Mouse (Mus musculus) v-Abl transformed pro-B cells (cell line): Measurements from ENCODE around the gene Boll.
"Not testable (repeated sequence)": the region's sequence is repeated elsewhere in the genome, so short reads cannot be mapped to it uniquely, and the experiment has no call there.

Source experiments
- in situ Hi-C, 2 experiments: fragments of 400-800 bp; cut with MboI; formaldehyde crosslinking; loops; one replicate each; pipeline ENCODE4 v1.15.1; 2025; ENCODE audit not compliant: unreplicated experiment in 2 of 2

The Boll gene

DNA sequence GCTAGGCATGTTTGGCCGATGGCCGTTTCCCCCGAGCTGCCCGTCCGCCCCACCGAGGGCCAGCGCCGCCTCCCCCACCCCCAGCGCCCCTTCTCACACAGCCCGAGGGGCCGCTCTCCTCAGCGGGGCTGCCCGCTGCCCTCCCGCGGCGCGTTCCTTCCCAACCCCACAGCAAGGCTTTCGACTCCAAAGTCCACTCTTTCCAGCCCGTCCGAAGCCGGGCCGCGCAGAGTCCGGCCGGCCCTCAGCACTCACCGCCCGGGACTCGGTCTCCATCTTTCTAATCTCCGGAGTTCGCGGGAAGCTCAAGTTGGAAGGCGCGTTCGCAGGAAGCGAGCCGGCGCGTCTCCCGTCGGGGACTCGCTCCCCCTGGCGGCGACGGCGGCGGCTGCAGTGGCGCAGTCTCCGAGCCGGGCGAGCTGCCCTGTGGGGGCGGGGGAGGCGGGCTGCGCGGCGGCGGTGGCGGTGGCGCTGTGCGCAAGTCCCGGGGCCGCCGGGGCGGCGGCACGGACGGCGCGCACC, at the start of gene Boll:
Gene Boll, minus strand, starts transcription at position 426 of the 522 bp plus-strand sequence.
- in situ Hi-C loops: loop anchor here in 1 of 2 experiments (25.0 kb wide), 1 partner anchor 701 kb away; no protein-coding TSS in a partner anchor

DNA sequence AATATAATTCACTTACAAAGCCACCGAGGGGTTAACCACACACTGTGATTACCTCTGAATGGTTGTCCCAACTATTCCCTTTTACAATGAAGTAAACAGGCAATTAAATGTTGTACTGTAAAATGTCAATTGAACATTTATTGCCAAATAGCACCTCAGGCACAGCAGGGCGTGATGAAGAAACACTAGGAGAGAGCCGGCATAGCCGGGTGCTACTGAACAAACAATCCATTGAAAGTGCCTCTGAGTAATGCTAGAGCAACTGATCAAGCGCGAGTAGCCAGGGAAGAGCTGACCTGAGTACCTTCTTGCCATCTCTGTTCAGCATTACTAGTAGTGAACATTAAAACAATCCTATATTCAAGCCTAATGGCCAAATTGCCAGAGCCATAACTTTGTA, 49.3 kb upstream of the Boll start:
- in situ Hi-C loops: loop anchor here (25.0 kb wide), 2 partner anchors 1575 to 1800 kb away; partner anchors contain the start of gene Satb2 (in 1 of the 2)

DNA sequence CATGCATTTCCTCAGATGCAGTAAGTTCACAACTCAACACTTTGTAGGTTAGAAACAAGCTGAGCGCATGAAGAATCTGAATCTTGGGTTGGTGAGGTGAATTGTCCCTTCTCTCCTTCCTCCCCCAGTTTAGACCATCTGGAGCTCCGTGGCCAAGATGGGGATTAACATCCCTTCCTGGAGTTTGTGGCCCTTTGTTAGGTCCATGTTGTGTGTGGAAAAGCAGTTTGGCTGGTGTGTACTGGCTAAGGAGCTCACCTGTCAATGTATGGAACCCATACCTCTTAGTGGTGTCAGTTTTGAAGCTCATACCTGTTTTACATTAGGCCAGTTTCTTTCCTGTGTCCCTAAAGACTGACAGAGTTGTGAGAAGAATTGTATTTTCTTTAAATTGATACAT, 47.8 kb upstream of the Boll start:
- in situ Hi-C loops: loop anchor here (25.0 kb wide), 2 partner anchors 1576 to 1801 kb away; partner anchors contain the start of gene Satb2 (in 1 of the 2)

DNA sequence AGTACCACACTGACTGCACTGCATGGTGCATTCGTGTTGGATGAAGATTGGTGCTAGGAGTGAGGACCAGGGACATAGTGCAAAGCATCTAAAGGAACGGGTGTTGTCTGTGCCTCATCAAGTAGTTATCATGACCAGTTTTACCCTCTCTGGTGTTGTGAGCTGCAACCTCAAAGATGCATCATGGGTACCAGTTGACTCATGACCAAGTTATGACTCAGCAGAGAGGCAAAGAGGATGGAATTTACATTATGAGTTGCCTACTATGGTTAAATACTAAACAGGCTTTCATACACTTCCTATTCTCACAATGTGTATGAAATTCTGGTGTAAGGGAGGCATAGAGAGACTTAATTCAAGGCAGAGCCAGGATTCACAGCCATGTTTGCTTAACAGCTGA, 47.4 kb upstream of the Boll start:
- in situ Hi-C loops: loop anchor here (25.0 kb wide), 2 partner anchors 1577 to 1802 kb away; partner anchors contain the start of gene Satb2 (in 1 of the 2)

DNA sequence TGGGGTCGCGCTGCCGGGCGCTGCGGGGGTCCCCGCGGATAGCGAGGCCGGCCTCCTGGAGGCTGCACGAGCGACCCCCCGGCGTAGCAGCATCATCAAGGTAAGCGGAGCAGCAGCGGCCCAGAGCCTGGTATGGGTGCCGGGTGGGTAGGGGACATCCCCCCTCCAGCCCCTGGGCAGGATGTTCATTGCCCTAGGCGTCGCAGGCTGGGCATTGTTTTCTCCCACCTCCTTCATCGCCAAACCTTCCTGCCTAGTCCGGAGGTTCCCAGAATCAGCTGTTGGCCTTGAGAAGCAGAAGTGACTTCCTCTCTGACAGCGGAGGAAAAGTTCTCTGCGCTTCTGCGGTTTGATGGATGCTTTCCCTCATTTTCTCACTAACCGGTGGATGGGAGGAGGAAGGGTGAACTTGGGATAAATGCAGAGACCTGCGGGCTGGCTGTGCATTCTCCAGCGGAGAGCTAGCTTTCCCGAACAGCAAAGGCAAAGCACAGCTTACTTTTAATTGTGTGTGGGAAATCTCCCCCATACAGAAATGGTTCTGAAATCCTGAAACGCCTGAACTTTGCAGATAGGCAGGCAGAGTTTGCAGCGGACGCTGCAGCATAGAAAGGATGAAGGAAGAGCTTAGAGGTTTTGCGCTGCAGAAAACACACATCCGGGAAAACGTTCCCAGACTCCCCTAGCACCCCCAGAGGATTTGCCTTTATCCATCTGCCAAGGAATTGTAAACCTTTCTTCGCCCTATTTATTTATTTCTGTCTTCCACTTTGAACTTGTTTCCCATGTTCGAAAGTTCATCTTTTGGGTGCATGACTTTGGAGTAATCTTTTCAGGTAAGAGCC, 43.5 kb upstream of the Boll start:
- in situ Hi-C loops: loop anchor here (10.0 to 25.0 kb wide), 6 partner anchors 118 to 1806 kb away; partner anchors contain the start of gene Satb2 (in 1 of the 2)

DNA sequence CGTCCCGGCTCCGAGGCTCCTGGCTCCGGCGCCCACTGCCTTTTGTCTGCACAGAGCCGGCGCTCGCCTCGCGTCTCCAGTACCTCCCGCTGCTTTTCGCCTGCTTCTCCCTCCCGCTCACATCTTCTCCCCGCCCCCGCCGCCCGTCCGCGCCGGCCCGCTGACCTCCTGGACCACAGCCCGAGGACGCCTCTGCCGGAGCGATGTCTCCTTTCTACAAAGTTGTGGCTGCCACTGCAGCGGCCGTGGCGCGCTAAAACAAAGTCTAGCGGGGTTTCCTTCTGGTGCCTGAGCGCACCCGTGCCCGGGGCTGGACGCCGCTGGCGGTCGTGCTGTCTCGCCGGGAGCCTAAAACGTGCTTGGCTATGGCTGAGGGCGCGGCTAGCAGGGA, 42.7 kb upstream of the Boll start:
- in situ Hi-C loops: loop anchor here (10.0 to 25.0 kb wide), 6 partner anchors 119 to 1806 kb away; partner anchors contain the start of gene Satb2 (in 1 of the 2)

DNA sequence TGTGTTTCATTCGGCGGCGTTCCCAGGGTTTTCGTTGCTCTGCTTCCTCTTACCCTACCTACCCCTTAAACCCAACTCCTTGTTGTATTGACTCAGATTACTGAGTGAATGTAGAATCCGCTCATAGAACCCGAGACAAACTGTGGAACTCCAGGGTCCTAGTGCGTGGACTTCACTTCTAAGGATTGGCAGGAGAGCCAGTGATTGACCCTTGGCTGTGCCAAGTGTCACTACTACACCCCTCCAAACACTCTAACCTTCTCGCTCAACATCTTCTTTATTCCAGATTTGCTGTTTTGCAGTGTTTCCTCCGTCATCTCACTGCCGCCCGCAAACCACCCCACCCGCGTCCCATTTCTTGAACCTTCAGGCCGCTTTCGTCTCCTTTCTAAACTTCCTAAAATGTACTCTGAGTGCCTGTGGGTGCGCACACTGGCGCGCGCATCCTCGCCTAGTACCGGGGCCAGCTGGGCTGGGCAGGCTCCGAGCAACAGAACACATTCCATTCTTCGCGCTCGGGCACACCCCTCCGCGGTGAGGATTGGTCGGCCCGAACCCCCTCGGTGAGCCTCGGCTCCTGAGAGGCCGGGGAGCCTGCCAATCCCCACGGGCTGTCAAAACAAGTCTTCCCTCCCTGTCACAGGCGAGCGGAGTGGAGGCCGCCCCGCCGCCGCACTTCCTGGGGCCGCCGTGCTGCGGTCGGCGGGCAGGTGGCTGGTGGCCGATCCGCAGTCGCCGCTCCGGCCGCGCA, 42.2 kb upstream of the Boll start, which contains the start of gene Plcl1:
Gene Plcl1, plus strand, starts transcription at position 650 of the 751 bp plus-strand sequence.
- in situ Hi-C loops: loop anchor here (10.0 to 25.0 kb wide), 6 partner anchors 119 to 1807 kb away; partner anchors contain the start of gene Satb2 (in 1 of the 2)

DNA sequence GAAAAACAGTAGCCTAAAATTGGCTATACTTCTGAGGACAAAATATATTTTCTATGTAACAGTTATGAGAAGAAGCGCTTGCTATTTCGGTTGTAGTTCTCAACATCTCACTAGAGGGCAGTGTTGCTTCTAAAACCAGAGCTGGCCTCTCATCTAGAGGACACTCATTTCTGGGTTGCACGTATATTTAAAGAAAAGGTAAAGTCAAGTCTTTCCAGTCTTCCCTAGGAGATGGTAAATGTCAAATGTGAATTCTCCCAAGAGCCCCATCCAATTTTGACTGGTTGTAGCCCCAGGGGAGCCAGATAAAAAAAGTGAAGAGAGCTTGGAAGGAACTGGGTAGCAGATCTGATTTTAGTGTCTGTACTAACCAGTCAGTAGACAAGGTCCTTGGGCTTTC, 41.2 kb upstream of the Boll start:
- in situ Hi-C loops: loop anchor here (5.0 to 25.0 kb wide), 10 partner anchors 120 to 1808 kb away; partner anchors contain the start of gene Satb2 (in 1 of the 2)

DNA sequence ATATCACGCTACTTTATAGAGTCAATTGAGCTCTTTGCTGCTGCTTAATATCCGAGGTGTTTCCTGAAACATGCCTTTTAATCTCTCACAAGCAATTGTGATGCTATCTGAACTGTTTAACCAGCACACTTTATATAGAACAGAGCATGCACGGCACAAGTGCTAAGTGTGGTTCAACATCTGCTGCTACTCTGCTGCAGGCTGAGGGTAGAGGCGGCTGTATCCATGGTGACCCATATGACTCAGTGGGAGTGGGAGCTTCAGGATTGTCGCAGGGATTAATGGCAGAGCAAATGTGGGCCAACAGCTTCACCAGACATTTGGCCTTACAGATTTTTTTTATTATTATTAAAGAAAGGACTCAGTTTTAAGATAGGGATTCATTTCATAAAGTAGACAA, 36.6 kb upstream of the Boll start:
- in situ Hi-C loops: loop anchor here (5.0 to 25.0 kb wide), 11 partner anchors 125 to 1812 kb away; partner anchors contain the start of gene Satb2 (in 1 of the 2)

DNA sequence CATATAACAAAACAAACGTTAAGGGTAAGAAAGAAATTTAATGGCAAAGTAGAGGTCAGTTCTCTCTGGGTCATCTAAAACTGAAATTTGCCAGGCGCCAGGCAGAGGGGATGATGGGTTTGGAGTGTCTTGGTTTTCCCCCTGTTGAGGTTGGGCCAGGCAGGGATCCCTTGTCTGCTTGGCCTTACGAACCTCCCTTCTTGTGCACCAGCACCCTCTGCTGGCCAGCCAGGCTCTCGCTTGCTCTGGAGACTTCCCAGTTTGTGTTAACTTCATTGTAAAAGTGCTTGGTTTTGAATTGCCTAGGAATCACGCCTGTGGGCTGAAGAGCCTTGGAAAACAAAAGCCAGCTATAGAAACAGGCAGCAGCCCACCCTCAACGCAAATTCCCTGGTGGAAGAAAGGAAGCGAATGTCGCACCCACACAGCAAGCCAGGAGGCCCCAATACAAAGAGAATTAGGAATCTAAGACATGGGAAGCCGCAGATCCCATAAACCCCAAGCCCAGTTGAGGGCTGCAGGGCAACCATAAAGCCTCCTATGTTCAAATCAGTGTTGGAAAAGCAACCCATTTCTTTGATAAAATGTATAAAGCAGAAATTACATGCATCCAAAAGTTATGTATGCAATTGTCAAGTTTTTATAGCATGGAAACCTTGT, 20.0 kb upstream of the Boll start:
- in situ Hi-C loops: loop anchor here (5.0 to 25.0 kb wide), 3 partner anchors 141 to 721 kb away; no protein-coding TSS in a partner anchor

DNA sequence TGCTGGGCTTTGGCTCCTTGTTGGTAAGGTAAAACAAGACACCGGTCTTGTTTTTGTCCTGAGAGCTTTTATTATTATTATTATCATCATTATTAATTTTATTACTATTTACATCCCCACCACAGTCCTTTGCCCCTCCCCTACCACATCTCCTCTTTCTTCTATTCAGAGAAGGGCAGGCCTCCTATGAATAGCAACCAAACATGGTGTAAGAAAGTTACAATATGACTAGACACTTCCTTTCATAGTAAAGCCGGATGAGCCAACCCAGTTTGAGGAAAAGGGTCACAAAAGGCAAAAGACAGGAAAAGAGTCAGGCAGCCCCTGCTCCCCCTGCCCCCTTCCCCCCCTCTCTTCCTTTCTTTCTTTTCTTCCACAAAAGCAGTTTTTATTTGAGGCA, 17.3 kb upstream of the Boll start:
- in situ Hi-C loops: loop anchor here (5.0 to 25.0 kb wide), 3 partner anchors 138 to 718 kb away; no protein-coding TSS in a partner anchor

DNA sequence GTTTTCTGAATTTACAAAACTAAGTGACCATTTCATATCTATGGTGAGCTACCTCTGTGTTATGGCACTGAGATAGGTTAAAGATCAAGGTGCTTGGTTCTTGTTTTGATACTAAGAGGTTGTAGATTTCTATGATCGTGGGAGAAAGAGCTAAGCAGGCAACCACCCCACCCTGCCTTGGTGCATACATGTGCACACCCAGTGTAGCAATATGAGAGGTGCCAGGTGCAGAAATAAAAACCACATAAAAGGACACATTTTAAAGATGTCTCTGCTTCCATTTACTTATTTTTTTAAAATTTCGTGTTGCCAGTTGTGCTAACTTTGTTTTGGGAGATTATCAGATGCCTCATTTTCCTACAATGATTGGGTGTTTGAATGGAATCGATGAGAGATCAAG, 9.4 kb upstream of the Boll start:
- in situ Hi-C loops: loop anchor here in 1 of 2 experiments (10.0 to 25.0 kb wide), 2 partner anchors 298 to 710 kb away; no protein-coding TSS in a partner anchor

DNA sequence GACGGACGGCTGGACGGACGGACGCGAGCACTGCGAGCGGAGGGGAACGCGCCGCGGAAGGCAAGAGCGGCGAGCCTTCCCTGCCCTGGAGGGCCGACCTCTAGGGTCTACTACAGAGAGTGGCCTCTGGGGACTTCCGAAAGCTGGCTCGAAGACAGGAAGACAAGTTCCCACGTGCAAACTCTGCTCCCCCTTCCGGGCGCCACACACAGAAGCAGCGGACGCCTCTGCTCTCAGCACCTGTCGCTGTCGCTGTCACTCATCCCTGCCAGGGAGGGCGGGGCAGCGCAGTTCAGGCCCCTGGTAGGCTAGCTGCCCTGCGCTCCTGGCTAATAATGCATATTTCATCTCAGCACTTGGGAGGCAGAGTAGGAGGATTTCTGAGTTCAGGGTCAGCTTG, 317 bp upstream of the Boll start:
- in situ Hi-C loops: loop anchor here in 1 of 2 experiments (25.0 kb wide), 1 partner anchor 701 kb away; no protein-coding TSS in a partner anchor

DNA sequence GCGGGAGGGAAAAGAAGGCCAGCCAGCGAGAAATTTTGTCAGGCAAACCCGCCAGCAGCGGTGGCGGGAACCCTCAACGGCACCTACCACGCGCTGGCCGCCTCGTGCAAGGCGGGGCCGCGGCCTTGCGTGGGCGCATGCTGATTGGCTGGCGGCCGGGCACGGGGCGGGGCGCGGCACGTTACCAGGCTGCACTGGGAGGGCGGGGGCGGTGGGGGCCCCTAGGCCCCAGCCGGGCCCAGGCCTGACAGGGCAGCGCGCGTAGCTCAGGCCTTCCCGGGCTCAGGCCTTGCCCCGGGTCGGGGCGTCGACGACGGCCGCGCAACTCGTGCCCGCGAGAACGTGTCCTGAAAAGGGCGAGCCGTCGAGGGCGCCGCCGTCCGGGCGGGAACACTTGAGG, 635 bp downstream of the Boll start:
- in situ Hi-C loops: loop anchor here in 1 of 2 experiments (25.0 kb wide), 1 partner anchor 700 kb away; no protein-coding TSS in a partner anchor

DNA sequence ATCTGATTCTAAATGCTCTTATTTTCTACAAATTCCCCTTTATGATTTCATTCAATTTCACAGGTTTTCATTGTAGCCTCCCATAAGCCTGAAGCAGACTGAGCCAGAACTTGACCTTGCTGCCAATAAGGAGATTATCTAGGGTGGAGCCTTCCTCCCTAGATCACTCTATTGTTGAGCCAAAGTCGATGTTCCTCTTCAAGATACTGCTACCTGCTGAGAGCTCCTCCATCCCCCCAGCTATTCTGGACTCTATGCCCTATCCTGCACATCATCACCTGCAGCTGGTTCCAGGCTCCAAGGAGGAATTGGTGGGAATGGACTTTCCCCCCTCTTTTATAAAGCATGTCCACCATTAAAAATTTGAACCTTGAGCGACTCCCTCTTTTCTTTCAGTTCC, 11.4 kb downstream of the Boll start:
- in situ Hi-C loops: loop anchor here in 1 of 2 experiments (25.0 kb wide), 1 partner anchor 690 kb away; no protein-coding TSS in a partner anchor

DNA sequence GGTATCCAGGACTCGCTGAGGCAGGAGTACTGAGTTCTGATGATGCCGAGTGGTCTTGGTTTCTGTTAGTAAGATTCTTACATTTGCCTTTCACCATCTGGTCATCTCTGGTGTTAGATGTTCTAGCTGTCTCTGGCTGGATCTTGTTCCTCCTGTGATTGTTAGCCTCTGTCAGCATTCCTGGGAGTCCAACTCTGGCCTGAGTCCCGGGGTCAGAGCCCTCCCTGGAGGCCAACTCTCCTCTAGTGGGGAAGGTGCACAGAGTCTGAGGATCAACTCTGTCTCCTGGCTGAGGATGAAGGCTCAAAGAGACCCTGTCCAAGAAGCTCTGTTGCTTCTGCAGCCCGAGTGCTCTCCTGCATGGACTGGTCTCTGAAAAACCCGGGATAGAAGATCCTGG, 37.8 kb downstream of the Boll start:
- in situ Hi-C loops: not testable (repeated sequence)

DNA sequence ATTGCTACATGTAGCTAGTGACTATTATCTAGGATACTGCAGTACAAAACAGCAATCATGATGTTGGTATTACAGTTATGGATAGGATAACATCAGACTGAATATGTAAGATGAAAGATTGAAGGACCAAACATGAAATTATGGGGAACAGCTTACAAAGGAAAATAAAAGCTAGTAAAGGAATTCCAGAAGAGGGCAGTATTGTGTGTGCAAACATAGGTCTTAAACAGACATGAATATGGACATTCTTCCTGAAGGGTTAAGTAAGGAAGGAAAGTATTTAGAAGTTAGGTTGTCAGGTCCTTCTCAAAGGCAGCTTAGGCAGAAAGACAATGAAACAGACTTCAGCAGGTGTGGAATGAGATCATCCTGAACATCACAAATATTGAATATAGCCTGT, 62.2 kb downstream of the Boll start:
- in situ Hi-C loops: loop anchor here in 1 of 2 experiments (5.0 kb wide), 1 partner anchor 571 kb away; no protein-coding TSS in a partner anchor

DNA sequence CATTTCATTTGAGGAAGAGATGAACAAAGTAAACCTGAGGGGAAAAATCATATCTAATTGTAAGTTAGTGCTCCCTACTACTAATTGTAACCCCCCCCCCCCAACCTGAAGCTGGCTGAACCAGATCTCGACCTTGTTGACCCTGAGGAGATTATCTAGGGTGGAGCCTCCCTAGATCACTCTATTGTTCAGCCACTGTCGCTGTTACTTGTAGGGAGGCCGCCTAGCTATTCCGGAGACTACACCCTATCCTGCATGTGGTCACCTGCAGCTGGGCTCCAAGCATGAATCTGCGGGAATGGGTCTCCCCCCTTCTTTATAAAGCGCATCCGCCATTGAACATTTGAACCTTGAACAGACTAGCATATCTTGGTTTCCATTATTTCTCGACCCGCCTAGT, 84.2 kb downstream of the Boll start:
- in situ Hi-C loops: no loop called here

DNA sequence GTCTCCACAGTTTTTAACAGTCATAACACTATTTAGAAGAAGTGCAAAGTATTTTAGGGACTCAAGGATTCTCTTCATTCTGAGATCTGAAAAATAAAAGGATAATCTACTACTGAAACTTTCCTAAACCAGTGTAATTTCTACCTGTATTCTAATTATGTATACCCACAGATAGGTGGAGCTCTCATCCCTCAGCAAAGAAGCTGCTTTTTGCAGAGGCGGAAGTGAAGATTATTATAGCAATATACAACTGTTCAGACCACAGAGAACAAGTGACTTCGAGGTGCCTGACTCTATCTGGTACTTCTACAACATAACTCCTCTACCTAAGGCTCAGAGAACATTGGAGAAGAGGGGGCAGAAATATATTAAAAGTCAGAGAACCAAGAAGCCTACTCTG, 97.8 kb downstream of the Boll start:
- in situ Hi-C loops: no loop called here
